Mouse (Mus musculus) ES-E14 (cell line): ENCODE measurements around the gene Gm10447.

ENCODE experiments used
- CHD2 ChIP-seq: IDR thresholded peaks from 2 replicates; pipeline ENCODE4 v1.6.1; 2014; ENCODE audit warnings: mild to moderate bottlenecking, low read depth, low read length, inconsistent platforms
- HCFC1 ChIP-seq: IDR thresholded peaks from 2 replicates; pipeline ENCODE4 v1.6.1; 2012; ENCODE audit warnings: low read length, inconsistent platforms, borderline replicate concordance; ENCODE audit not compliant: insufficient read depth
- MAFK ChIP-seq: IDR thresholded peaks from 2 replicates; pipeline ENCODE4 v1.6.1; 2014; ENCODE audit warnings: mild to moderate bottlenecking, low read depth, low read length, inconsistent platforms; ENCODE audit not compliant: insufficient read depth
- ZC3H11A ChIP-seq: IDR thresholded peaks from 2 replicates; pipeline ENCODE4 v1.6.1; 2012; ENCODE audit warnings: low read depth, mild to moderate bottlenecking, inconsistent platforms, low read length, borderline replicate concordance
- ZNF384 ChIP-seq: IDR thresholded peaks from 2 replicates; pipeline ENCODE4 v1.6.1; 2012; ENCODE audit warnings: low read depth, low read length, inconsistent platforms

DNA sequence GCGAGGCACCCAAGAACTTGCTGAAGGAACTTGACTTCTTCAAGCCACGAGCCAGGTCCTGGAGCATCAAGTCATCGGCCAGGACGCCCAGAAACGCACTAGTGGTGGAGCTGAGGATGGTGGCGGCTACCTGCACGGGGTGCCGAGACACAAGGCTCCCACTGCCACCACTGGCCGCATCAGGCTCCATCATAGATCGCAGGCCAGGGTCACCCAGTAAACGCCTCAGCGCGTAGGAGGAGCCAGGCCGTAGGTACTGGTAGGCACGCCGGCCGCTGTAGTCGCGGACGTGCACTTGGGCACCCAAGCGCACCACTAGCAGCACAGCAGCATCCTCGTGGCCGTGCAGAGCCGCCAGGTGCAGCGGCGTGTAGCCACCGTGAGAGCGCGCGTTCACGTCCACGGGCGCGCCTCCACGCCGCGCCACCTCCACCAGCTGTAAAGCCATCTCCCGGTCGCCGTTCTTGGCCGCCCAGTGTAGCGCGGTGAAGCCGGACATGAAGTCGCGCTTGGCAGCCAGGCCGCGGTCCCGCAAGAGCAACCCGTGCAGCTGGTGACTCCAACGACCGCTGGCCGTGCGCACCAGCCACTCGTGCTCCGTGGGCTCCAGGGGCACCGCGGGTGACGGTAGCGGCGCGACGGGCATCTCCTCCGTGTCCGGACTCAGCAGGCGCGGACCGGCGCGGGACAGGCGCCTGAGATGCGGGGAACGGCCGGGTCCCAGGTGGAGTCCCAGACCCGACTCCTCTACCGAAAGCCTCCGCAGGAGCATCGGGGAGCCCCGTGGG, 21.7 kb upstream of the Gm10447 start:
- TF ChIP-seq CHD2 (no peak), ZNF384 (no peak), HCFC1 (no peak), ZC3H11A (no peak), MAFK (no peak)
